Mouse (Mus musculus): ENCODE results near the gene Prpf18. TPM values are rescaled to one million over a fixed set of nuclear protein-coding genes. Genes with fewer than 3 reads are reported as not detected.
A peak's percentile ranks its signal among the peaks of the same experiment; 100 is the strongest.

Prpf18 gene
- polyA plus RNA-seq, 1 experiment from 2014 or later: 27.3 TPM

DNA sequence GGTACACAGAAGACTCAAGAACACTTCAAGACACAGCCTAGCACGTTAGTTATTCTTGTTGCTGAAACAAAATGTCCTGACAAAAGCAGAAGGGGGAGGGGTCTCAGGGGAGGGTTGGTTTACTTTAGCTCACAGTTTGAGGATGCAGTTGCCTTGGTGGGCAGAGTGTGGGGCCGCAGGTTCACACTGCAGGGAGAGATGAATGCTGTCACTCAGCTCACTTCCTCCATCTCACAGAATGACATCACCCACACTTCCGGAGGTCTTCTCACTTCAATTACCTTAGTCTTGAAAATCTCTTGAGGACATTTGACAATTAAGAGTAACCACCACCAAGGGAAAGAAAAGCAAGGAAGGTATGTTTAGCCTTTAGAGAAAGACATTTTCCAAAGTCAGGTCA, 60.3 kb downstream of the Prpf18 start:
- ATAC-seq (ENCODE audit: low read depth) (no peak), DNase-seq (no peak)
- no peaks in the 10 kb centered on the region for H3K9me3 ChIP-seq (replicated peaks)
- no peak overlapping the region for H3K4me2 ChIP-seq
- no peak overlapping the region for H3K4me3 ChIP-seq (replicated peaks)
- H3K4me1 ChIP-seq (replicated peaks): peaks cover 28% of the 10 kb centered on the region
- H3K36me3 ChIP-seq: peaks cover 99% of the 10 kb centered on the region
- 67% methylated on average over 3 of the region's 3 CpGs for WGBS (ENCODE audit: insufficient replicate concordance)
- no peak overlapping the region for H3K27ac ChIP-seq
- H3K27me3 ChIP-seq: no peaks in the 10 kb centered on the region
- no peak overlapping the region for H3K9ac ChIP-seq

DNA sequence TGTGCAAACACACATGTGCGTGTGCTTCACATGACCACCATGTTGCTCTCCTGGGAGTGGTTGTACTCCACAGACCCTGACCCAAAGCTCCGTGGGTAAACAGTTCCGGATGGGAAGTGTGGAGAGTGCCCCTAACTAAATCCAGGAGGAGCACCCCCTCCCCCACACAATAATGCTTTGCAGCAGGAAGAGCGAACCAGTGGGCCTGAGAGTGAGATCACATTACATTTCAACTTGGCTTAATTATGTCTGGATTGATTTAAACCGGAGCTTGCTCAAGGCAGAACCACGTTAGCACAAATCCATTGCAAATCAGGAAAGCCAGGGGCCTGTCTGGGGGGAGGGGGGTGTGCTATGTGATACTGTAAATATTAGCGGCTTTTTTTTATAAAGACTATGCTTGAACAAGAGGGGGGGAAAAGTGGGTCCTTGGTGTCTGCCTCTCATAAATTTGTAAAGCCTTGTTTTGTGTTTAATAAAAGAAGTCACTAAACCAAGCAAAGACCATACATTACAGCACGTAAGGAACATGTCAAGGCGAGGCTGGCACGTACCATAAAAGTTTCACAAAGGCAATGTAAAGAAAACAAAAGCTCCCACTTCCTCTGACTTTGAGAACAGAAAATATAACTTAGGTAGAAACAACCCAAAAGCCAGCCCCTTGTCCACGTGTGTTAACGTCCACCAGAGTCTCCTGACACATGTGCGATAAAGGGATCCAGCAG, 64.1 kb downstream of the Prpf18 start:
- no peaks in the 10 kb centered on the region for H3K27me3 ChIP-seq
- no peaks in the 10 kb centered on the region for H3K9me3 ChIP-seq (replicated peaks)
- no peak overlapping the region for H3K9ac ChIP-seq
- no peak overlapping the region for H3K4me3 ChIP-seq (replicated peaks)
- no peak for DNase-seq
- no peak for ATAC-seq (ENCODE audit: low read depth)
- peaks cover 92% of the 10 kb centered on the region for H3K36me3 ChIP-seq
- H3K4me1 ChIP-seq (replicated peaks): peaks cover 27% of the 10 kb centered on the region
- no peak overlapping the region for H3K27ac ChIP-seq
- no peak overlapping the region for H3K4me2 ChIP-seq
- 83% methylated on average over 13 of the region's 13 CpGs for WGBS (ENCODE audit: insufficient replicate concordance)

DNA sequence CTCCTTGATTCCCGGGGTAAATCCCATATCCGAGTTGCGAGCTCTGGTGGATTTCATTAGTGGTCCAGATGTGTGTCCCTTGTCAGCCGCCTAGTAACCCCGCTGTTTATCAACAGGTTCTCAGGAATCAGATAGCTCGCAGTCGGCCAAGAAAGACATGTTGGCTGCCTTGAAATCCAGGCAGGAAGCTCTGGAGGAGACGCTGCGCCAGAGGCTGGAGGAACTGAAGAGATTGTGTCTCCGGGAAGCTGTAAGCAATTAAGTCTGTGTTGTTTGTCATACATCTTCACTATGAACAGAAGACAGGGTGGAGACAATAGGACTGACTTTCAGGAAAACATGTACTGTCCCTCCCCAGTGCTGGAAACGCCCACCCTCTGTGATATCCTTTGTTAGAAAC, 65.7 kb downstream of the Prpf18 start:
- Histone ChIP-seq H3K27ac (no peak overlapping the region), H3K4me2 (no peak overlapping the region), H3K4me1 (replicated peaks) (peaks cover 30% of the 10 kb centered on the region), H3K27me3 (no peaks in the 10 kb centered on the region), H3K36me3 (peaks cover 90% of the 10 kb centered on the region), H3K9me3 (replicated peaks) (no peaks in the 10 kb centered on the region), H3K4me3 (replicated peaks) (no peak overlapping the region), H3K9ac (no peak overlapping the region)
- ATAC-seq (ENCODE audit: low read depth) (no peak), DNase-seq (no peak)
- WGBS (ENCODE audit: insufficient replicate concordance): 77% methylated on average over 11 of the region's 11 CpGs

DNA sequence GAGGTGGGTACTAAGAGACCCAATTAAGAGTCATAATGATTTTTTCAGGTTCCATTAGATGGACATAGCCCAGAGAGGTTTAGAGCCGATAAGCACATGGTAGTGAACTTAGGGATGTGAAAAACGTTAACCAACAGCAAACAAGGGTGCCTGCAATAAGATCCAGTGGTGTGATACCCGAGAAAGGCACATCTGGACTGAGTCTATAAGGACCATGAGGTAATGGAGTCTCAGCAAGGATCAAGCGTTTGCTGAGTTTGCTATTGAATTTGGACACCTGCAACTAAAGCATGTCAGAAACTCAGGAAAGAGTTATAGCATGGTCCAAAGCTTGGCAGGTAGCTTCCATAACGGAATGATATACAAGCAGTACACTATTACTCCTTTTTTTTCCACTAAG, 67.7 kb downstream of the Prpf18 start:
- ATAC-seq (ENCODE audit: low read depth) (no peak), DNase-seq (no peak)
- H3K27me3 ChIP-seq: no peaks in the 10 kb centered on the region
- no peak overlapping the region for H3K4me3 ChIP-seq (replicated peaks)
- no peak overlapping the region for H3K4me2 ChIP-seq
- H3K9me3 ChIP-seq (replicated peaks): no peaks in the 10 kb centered on the region
- peaks cover 91% of the 10 kb centered on the region for H3K36me3 ChIP-seq
- no peak overlapping the region for H3K27ac ChIP-seq
- WGBS (ENCODE audit: insufficient replicate concordance): 87% methylated on average over 5 of the region's 5 CpGs
- no peak overlapping the region for H3K9ac ChIP-seq
- H3K4me1 ChIP-seq (replicated peaks): peaks cover 30% of the 10 kb centered on the region

DNA sequence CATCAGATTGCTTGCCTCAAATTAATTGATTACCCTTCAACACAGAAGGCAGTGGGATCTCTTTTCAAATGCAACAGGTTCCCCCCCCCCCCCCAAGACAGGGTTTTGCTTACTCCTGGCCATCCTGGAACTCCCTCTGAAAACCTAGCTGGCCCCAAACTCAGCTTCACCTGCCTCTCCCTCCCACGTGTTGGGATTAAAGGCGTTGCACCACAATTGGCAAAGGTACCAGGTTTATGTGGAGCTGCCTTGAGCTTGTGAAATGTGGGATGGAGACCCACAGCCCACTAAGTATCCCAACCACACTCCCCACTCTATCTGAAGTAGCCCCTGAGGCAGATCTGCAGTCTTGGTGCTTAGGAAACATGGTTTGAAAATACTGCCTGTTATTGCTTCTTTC, 69.0 kb downstream of the Prpf18 start:
- no peak overlapping the region for H3K4me2 ChIP-seq
- peaks cover 91% of the 10 kb centered on the region for H3K36me3 ChIP-seq
- WGBS (ENCODE audit: insufficient replicate concordance): 83% methylated on average over 2 of the region's 2 CpGs
- H3K27ac ChIP-seq: no peak overlapping the region
- peaks cover 35% of the 10 kb centered on the region for H3K4me1 ChIP-seq (replicated peaks)
- DNase-seq: no peak
- H3K9me3 ChIP-seq (replicated peaks): no peaks in the 10 kb centered on the region
- no peaks in the 10 kb centered on the region for H3K27me3 ChIP-seq
- no peak overlapping the region for H3K9ac ChIP-seq
- no peak overlapping the region for H3K4me3 ChIP-seq (replicated peaks)
- no peak for ATAC-seq (ENCODE audit: low read depth)

DNA sequence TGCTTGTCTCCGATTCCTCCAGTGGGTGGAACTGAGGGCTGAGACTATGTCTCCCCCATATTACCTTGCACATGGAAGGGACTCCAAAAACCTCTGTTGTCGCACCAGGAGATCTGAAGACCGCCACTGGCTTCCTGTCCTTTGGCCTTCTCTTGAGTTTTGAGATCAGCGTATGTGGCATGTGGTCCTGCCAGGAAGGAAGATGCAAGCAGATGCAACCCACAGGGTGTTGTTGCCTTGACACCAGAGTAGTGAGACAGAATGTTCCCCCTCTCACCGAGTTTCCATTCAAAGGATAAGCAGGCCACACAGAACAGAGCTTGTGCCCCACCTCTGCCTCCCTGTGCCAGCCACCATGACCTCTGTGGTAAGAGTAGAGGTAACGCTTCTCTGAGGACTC, 71.2 kb downstream of the Prpf18 start:
- 0 out of 2 replicates have a peak, but pooled peaks have one; percentile 17 for ATAC-seq (ENCODE audit: low read depth)

DNA sequence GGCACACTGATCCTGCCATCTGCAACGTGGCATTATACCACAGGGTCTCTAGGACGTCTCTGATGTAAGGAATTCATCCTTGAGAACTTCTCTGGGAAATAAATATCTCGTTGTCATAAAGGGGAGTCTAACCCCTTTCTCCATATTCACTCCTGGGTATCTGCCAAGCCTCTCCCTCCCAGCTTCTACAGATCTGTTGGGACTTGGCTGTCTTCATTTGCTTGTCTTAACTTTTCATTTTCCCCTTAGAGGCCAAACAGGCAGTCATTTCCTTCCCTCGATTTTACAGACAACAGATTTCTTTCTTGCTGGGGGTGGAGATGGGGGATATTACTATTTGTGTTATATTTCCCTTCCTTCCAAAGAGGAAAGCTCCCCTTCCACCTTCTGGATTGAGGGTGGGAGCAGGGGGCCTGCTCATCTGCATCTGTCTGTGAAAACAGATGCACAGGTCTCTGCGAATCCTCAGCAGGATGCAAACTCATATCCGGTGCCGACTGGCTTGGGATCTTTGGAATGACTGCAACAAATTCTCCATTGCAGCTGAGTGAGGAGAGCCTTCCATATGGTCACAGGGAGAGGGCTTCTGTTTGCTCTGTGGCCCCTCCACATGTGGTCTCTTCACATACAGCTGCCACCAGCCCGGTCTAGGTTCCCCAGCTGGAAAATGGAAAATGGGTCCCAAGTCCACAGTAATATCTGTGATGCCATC, 72.4 kb downstream of the Prpf18 start:
- H3K4me3 ChIP-seq (replicated peaks): no peak overlapping the region
- peak overlapping the region; percentile 16; the same call in 1 of the 2 replicates for H3K27ac ChIP-seq
- no peak overlapping the region for H3K9ac ChIP-seq
- H3K27me3 ChIP-seq: no peaks in the 10 kb centered on the region
- ATAC-seq (ENCODE audit: low read depth) (no peak), DNase-seq (no peak)
- H3K4me2 ChIP-seq: no peak overlapping the region
- H3K36me3 ChIP-seq: peaks cover 92% of the 10 kb centered on the region
- 79% methylated on average over 8 of the region's 8 CpGs for WGBS (ENCODE audit: insufficient replicate concordance)
- H3K9me3 ChIP-seq (replicated peaks): no peaks in the 10 kb centered on the region
- peaks cover 49% of the 10 kb centered on the region for H3K4me1 ChIP-seq (replicated peaks)

More for the DNA sequence above, 71.2 kb downstream of the Prpf18 start:
- DNase-seq: no peak
- no peak overlapping the region for H3K4me2 ChIP-seq
- peaks cover 38% of the 10 kb centered on the region for H3K4me1 ChIP-seq (replicated peaks)
- H3K4me3 ChIP-seq (replicated peaks): no peak overlapping the region
- no peak overlapping the region for H3K9ac ChIP-seq
- 58% methylated on average over 6 of the region's 6 CpGs for WGBS (ENCODE audit: insufficient replicate concordance)
- H3K27me3 ChIP-seq: no peaks in the 10 kb centered on the region
- no peaks in the 10 kb centered on the region for H3K9me3 ChIP-seq (replicated peaks)
- peaks cover 91% of the 10 kb centered on the region for H3K36me3 ChIP-seq
- peak overlapping the region; percentile 9; the same call in 1 of the 2 replicates for H3K27ac ChIP-seq

DNA sequence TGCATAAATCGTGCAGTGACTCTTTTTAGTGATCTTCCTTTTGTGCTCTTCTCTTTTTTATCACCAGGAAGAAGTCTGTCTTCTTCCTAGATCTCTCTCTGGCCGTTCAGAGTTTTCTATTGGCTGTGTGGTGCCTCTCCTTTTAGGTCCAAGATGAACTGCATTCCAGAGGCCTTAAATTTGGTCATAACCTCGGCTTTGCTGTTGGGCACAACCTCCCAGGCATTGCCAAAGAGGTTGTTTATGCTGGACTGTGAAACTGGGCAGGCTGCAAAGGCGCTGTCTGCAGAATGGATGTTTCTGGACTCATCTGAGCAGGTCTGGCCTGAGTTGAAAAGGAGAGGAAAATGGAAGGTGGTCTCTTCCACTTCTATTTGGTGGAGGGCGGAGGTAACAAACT, 73.6 kb downstream of the Prpf18 start:
- WGBS (ENCODE audit: insufficient replicate concordance): 79% methylated on average over 5 of the region's 5 CpGs
- no peaks in the 10 kb centered on the region for H3K9me3 ChIP-seq (replicated peaks)

DNA sequence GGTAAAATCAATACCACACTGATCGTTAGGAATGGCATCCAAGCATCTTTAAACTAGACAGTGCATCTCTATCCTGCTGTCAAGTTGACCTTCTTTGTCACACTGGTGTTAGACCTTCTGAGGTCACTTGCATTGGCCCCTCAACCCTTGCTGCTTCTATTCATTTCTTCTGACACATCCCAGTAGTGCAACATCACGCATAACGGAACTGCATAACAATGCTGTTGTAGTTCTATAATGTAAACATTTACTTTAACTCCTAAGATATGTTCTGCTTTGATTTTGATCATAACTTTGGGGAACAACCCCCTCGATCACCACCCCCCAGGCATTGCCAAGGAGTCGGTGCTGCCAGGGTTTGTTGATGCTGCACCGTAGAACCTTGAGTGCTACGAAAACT, 75.9 kb downstream of the Prpf18 start:
- 90% methylated on average over 7 of the region's 7 CpGs for WGBS (ENCODE audit: insufficient replicate concordance)
- Histone ChIP-seq H3K4me1 (replicated peaks) (peaks cover 66% of the 10 kb centered on the region), H3K36me3 (peaks cover 98% of the 10 kb centered on the region), H3K27me3 (no peaks in the 10 kb centered on the region), H3K27ac (0 out of 2 replicates have a peak overlapping the region, but pooled peaks have one; percentile 84), H3K4me3 (replicated peaks) (no peak overlapping the region), H3K9ac (no peak overlapping the region), H3K9me3 (replicated peaks) (no peaks in the 10 kb centered on the region), H3K4me2 (no peak overlapping the region)
- ATAC-seq (ENCODE audit: low read depth) (no peak), DNase-seq (no peak)

More for the DNA sequence above, 73.6 kb downstream of the Prpf18 start:
- H3K9ac ChIP-seq: no peak overlapping the region
- peaks cover 97% of the 10 kb centered on the region for H3K36me3 ChIP-seq
- ATAC-seq (ENCODE audit: low read depth) (no peak), DNase-seq (no peak)
- peaks cover 58% of the 10 kb centered on the region for H3K4me1 ChIP-seq (replicated peaks)
- no peak overlapping the region for H3K4me2 ChIP-seq
- H3K27me3 ChIP-seq: no peaks in the 10 kb centered on the region
- H3K4me3 ChIP-seq (replicated peaks): no peak overlapping the region
- no peak overlapping the region for H3K27ac ChIP-seq

DNA sequence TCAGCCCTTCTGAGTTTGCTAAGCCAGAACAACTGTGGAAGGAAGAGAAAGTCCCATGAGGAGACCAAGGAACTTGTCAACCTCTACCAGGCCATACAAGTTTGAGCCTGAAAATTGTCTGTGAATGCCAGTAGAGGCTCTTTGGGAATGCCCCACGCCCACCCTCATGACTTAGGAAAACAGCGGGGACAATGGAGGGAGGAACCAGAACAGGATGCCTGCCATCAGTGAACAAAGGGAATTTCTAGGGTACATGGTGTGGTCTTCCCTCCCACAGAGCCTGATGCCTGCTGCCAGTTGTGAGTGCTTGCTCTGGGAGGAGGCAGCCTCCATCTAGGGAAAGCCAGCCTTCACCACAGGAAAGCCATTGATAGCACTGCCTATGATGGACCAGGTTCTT, 76.8 kb downstream of the Prpf18 start:
- no peak overlapping the region for H3K4me2 ChIP-seq
- no peak overlapping the region for H3K9ac ChIP-seq
- H3K27ac ChIP-seq: peak overlapping the region; percentile 84
- no peaks in the 10 kb centered on the region for H3K27me3 ChIP-seq
- WGBS (ENCODE audit: insufficient replicate concordance): 91% methylated on average over 2 of the region's 2 CpGs
- H3K9me3 ChIP-seq (replicated peaks): no peaks in the 10 kb centered on the region
- peaks cover 69% of the 10 kb centered on the region for H3K4me1 ChIP-seq (replicated peaks)
- DNase-seq (no peak), ATAC-seq (ENCODE audit: low read depth) (no peak)
- peaks cover 98% of the 10 kb centered on the region for H3K36me3 ChIP-seq
- H3K4me3 ChIP-seq (replicated peaks): no peak overlapping the region

DNA sequence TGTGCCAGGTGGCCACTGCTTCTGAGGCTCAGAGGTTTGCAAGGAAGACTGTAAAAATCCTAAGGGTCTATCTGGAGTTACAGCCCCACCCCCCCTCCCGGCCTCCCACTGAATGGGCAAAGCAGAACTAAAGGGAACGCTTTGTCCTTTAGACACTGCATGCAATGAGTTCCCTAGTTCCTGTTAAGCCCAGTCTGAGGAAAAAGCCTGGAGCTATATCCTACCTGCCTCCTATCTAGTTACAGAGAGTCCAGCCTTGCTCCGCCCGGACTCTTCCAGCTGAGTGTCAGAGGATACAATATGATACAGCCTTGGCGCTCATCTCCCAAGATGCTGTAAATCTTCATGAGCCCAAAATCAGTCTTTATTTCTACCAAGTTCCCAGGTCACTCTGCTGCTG, 77.7 kb downstream of the Prpf18 start:
- no peak overlapping the region for H3K9ac ChIP-seq
- H3K36me3 ChIP-seq: peaks cover 98% of the 10 kb centered on the region
- H3K4me2 ChIP-seq: no peak overlapping the region
- 98% methylated on average over 5 of the region's 5 CpGs for WGBS (ENCODE audit: insufficient replicate concordance)
- no peak for ATAC-seq (ENCODE audit: low read depth)
- H3K27ac ChIP-seq: peak overlapping the region; percentile 84
- H3K27me3 ChIP-seq: no peaks in the 10 kb centered on the region
- H3K4me3 ChIP-seq (replicated peaks): no peak overlapping the region
- DNase-seq: no peak
- peaks cover 78% of the 10 kb centered on the region for H3K4me1 ChIP-seq (replicated peaks)
- no peaks in the 10 kb centered on the region for H3K9me3 ChIP-seq (replicated peaks)

Data from liver, embryonic 13.5 days (tissue).